Mouse (Mus musculus): Measurements from ENCODE around the gene Rfc5. TPM values are rescaled to one million over a fixed set of nuclear protein-coding genes. Genes with fewer than 3 reads are reported as not detected.

Gene Rfc5
- polyA plus RNA-seq, 1 experiment from 2014 or later: 123 TPM

Other genes starting within 250 kb of the Rfc5 start
- gene Pebp1, start 101.4 kb downstream of the Rfc5 start, polyA plus RNA-seq (2014; fragmentation: Nextera tagmentation; extraction: Ambion mirVana): 881 and 979 TPM in 2 replicates
- 2.3 and 2.5 TPM in 2 replicates for gene Vsig10, start 70.0 kb downstream of the Rfc5 start, polyA plus RNA-seq (2014; fragmentation: Nextera tagmentation; extraction: Ambion mirVana)
- 75.4 and 86.0 TPM in 2 replicates for gene Wsb2, start 31.7 kb downstream of the Rfc5 start, polyA plus RNA-seq (2014; fragmentation: Nextera tagmentation; extraction: Ambion mirVana)
- gene Ksr2, start 25.0 kb upstream of the Rfc5 start, polyA plus RNA-seq (2014; fragmentation: Nextera tagmentation; extraction: Ambion mirVana): 1.2 and 1.9 TPM in 2 replicates

All from forebrain, embryonic 11.5 days (tissue).